Mouse (Mus musculus) bone marrow macrophage, adult 2 months (primary cell): ENCODE measurements around the gene Slc7a14.

ENCODE experiments used
- CTCF ChIP-seq: IDR thresholded peaks from 2 replicates; pipeline ENCODE4 v1.5.1; 2012; ENCODE audit warnings: low read depth, mild to moderate bottlenecking, low read length, moderate library complexity
- POLR2A ChIP-seq: IDR thresholded peaks from 2 replicates; pipeline ENCODE4 v1.6.1; 2012; ENCODE audit warnings: mild to moderate bottlenecking, low read depth, low read length, borderline replicate concordance

- no peak for TF ChIP-seq CTCF
- TF ChIP-seq POLR2A: no peak
These were observed 90.1 kb downstream of the Slc7a14 start for GRCm38 (mm10) chr3:31220040-31220439.
